Mouse (Mus musculus) embryonic facial prominence, embryonic 11.5 days (tissue): ENCODE data around the gene Abraxas2. TPM values are rescaled to one million over a fixed set of nuclear protein-coding genes. Genes with fewer than 3 reads are reported as not detected.

Experiments used
- ATAC-seq: fragments of 200-750 bp; cut with Nextera tagmentation; replicated peaks from 2 replicates; pipeline ENCODE4 v1.8.0; 2017; ENCODE audit warnings: low read depth; ENCODE audit not compliant: insufficient number of reproducible peaks, low FRiP score, low TSS enrichment
- DNase-seq: peaks from one replicate; pipeline ENCODE4 v3.0.0-alpha.2; 2015; ENCODE audit warnings: low spot score
- H3K27ac ChIP-seq: fragments of 300-500 bp; sonication (generic); replicated peaks from 2 replicates; pipeline ENCODE4 v1.5.1; 2014; ENCODE audit warnings: mild to moderate bottlenecking, low read depth, low read length, control low read depth
- H3K27me3 ChIP-seq: fragments of 300-500 bp; sonication (generic); 2 replicates; pipeline ENCODE4 v1.6.1; 2014; ENCODE audit warnings: mild to moderate bottlenecking, low read length, moderate library complexity, mixed read lengths; ENCODE audit not compliant: control insufficient read depth, insufficient read depth
- H3K36me3 ChIP-seq: fragments of 300-500 bp; sonication (generic); replicated peaks from 2 replicates; pipeline ENCODE4 v1.6.1; 2014; ENCODE audit warnings: low read depth, mild to moderate bottlenecking, low read length, moderate library complexity, mixed read lengths; ENCODE audit not compliant: control insufficient read depth, insufficient read depth
- H3K4me1 ChIP-seq: fragments of 300-500 bp; sonication (generic); 2 replicates; pipeline ENCODE4 v1.6.1; 2014; ENCODE audit warnings: low read length, mixed read lengths; ENCODE audit not compliant: control insufficient read depth, insufficient read depth
- H3K4me2 ChIP-seq: fragments of 300-500 bp; sonication (generic); 2 replicates; pipeline ENCODE4 v1.6.1; 2014; ENCODE audit warnings: low read depth, mild to moderate bottlenecking, control low read depth, low read length, moderate library complexity
- H3K4me3 ChIP-seq: fragments of 300-500 bp; sonication (generic); 2 replicates; pipeline ENCODE4 v1.5.1; 2014; ENCODE audit warnings: low read depth, low read length, control low read depth
- H3K9ac ChIP-seq: fragments of 300-500 bp; sonication (generic); replicated peaks from 2 replicates; pipeline ENCODE4 v1.6.1; 2014; ENCODE audit warnings: mild to moderate bottlenecking, control low read depth, low read length
- H3K9me3 ChIP-seq: fragments of 300-500 bp; sonication (generic); replicated peaks from 2 replicates; pipeline ENCODE4 v1.6.1; 2016; ENCODE audit warnings: mild to moderate bottlenecking, low read length, inconsistent platforms, mixed read lengths; ENCODE audit not compliant: control insufficient read depth
- WGBS: fragments of 180-500 bp; shearing (Covaris S2); extraction: QIAGEN DNeasy Blood & Tissue Kit; methylation state at CpG from one replicate; pipeline ENCODE4 v1.1.7; 2014; 5-methylcytosine and 5-hydroxymethylcytosine counted together
- polyA plus RNA-seq: library from polyadenylated mRNA; unstranded; fragments of >200 nt; fragmentation: Nextera tagmentation; extraction: Ambion mirVana; gene quantifications from 2 replicates; pipeline ENCODE4 v1.2.1, GENCODE M21; 2014

Gene Abraxas2
- polyA plus RNA-seq, 1 experiment from 2014 or later: 41.3 TPM

- no peak for DNase-seq
- no peaks in the 10 kb centered on the region for H3K9me3 ChIP-seq
- WGBS: 91% methylated on average over 9 of the region's 9 CpGs
- H3K4me1 ChIP-seq: no peaks in the 10 kb centered on the region
- ATAC-seq: no peak
- H3K27me3 ChIP-seq: no peaks in the 10 kb centered on the region
- H3K36me3 ChIP-seq: peaks cover 5% of the 10 kb centered on the region; the same call in 1 of the 2 replicates
- no peak overlapping the region for H3K4me3 ChIP-seq
- no peak overlapping the region for H3K9ac ChIP-seq
- H3K4me2 ChIP-seq: no peak overlapping the region
- H3K27ac ChIP-seq: no peak overlapping the region
Observed at GRCm38 (mm10) chr7:132866316-132866715, 7.3 kb downstream of the Abraxas2 start.

DNA sequence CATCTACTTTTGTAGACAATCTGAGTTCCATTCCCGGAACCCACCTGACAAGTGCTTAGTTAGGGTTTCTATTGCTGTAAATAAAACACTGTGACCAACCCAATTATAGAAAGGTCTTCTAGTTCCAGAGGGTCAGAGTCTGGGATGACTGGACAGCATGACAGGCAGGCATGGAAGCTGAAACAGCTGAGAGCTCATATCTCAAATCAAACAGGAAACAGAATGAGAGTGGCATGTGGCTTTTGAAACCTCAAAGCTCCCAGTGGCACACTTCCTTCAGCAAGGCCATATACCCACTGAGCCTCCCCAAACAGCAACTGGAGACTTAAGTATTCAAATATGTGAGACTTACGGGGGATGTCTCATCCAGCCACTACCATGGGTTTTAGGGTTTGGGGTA lies 14.0 kb downstream of the Abraxas2 start:
- H3K36me3 ChIP-seq: peaks cover 9% of the 10 kb centered on the region; the same call in 1 of the 2 replicates
- no peak overlapping the region for H3K9ac ChIP-seq
- H3K4me2 ChIP-seq: no peak overlapping the region
- no peak overlapping the region for H3K27ac ChIP-seq
- no peak overlapping the region for H3K4me3 ChIP-seq
- no peaks in the 10 kb centered on the region for H3K4me1 ChIP-seq
- 88% methylated on average over 2 of the region's 2 CpGs for WGBS
- ATAC-seq: no peak
- no peak for DNase-seq
- H3K27me3 ChIP-seq: no peaks in the 10 kb centered on the region
- H3K9me3 ChIP-seq: no peaks in the 10 kb centered on the region

DNA sequence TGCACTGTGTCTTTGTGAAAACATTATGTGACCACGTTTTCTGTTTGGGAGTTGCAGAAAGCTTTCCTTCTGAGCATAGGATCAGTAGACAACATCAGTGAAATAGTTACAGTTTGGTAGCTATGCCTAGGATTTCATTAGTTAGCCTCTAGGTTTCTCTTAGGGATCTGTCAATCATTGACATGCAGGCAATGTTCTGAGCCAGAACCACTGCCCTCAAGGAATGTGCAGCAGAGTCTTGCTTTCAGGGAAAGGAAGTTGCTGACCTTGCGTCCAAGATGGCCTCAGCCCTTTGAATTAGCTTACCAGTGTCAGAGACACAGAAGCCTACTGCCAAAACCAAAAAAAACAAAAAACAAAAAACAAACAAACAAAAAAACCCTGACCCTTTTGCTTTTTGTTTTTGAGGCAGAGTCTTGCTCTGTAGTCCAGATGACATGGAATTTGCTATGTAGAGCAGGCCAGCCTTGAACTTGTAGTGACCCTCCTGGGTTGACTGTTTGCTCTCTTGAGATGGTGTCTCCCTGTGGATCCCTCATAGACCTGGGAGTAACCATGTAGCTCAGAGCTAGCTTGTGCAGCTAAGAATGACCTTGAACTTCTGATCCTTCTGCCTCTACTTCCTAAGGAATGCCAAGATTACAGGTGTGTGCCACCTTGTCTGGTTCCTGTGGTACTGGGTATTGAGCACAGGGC lies 16.5 kb downstream of the Abraxas2 start:
- Histone ChIP-seq H3K4me2 (no peak overlapping the region), H3K36me3 (peaks cover 6% of the 10 kb centered on the region), H3K27me3 (no peaks in the 10 kb centered on the region), H3K4me1 (no peaks in the 10 kb centered on the region), H3K4me3 (no peak overlapping the region), H3K9me3 (no peaks in the 10 kb centered on the region), H3K27ac (no peak overlapping the region), H3K9ac (no peak overlapping the region)
- DNase-seq: no peak
- WGBS: 83% methylated on average over 2 of the region's 2 CpGs
- ATAC-seq: no peak

GRCm38 (mm10) chr7:132880276-132880675 lies 21.3 kb downstream of the Abraxas2 start:
- ATAC-seq: no peak
- no peaks in the 10 kb centered on the region for H3K27me3 ChIP-seq
- no peak overlapping the region for H3K9ac ChIP-seq
- H3K27ac ChIP-seq: no peak overlapping the region
- DNase-seq: no peak
- H3K4me3 ChIP-seq: no peak overlapping the region
- no peaks in the 10 kb centered on the region for H3K9me3 ChIP-seq
- no peak overlapping the region for H3K4me2 ChIP-seq
- peaks cover 10% of the 10 kb centered on the region for H3K36me3 ChIP-seq
- WGBS: 86% methylated on average over 1 of the region's 1 CpGs
- no peaks in the 10 kb centered on the region for H3K4me1 ChIP-seq

- no peaks in the 10 kb centered on the region for H3K27me3 ChIP-seq
- WGBS: 70% methylated on average over 2 of the region's 2 CpGs
- no peaks in the 10 kb centered on the region for H3K9me3 ChIP-seq
- no peak overlapping the region for H3K9ac ChIP-seq
- ATAC-seq: no peak
- H3K27ac ChIP-seq: no peak overlapping the region
- H3K36me3 ChIP-seq: peaks cover 7% of the 10 kb centered on the region
- peak; percentile 27 for DNase-seq
- H3K4me1 ChIP-seq: no peaks in the 10 kb centered on the region
- no peak overlapping the region for H3K4me3 ChIP-seq
- H3K4me2 ChIP-seq: no peak overlapping the region
Observed at GRCm38 (mm10) chr7:132882343-132882742, 23.3 kb downstream of the Abraxas2 start.

GRCm38 (mm10) chr7:132884031-132884430 lies 25.0 kb downstream of the Abraxas2 start:
- peaks cover 6% of the 10 kb centered on the region for H3K36me3 ChIP-seq
- H3K4me1 ChIP-seq: no peaks in the 10 kb centered on the region
- DNase-seq (no peak), ATAC-seq (no peak)
- 89% methylated on average over 7 of the region's 7 CpGs for WGBS
- H3K9me3 ChIP-seq: no peaks in the 10 kb centered on the region
- no peak overlapping the region for H3K9ac ChIP-seq
- no peaks in the 10 kb centered on the region for H3K27me3 ChIP-seq
- no peak overlapping the region for H3K27ac ChIP-seq
- no peak overlapping the region for H3K4me2 ChIP-seq
- H3K4me3 ChIP-seq: no peak overlapping the region

DNA sequence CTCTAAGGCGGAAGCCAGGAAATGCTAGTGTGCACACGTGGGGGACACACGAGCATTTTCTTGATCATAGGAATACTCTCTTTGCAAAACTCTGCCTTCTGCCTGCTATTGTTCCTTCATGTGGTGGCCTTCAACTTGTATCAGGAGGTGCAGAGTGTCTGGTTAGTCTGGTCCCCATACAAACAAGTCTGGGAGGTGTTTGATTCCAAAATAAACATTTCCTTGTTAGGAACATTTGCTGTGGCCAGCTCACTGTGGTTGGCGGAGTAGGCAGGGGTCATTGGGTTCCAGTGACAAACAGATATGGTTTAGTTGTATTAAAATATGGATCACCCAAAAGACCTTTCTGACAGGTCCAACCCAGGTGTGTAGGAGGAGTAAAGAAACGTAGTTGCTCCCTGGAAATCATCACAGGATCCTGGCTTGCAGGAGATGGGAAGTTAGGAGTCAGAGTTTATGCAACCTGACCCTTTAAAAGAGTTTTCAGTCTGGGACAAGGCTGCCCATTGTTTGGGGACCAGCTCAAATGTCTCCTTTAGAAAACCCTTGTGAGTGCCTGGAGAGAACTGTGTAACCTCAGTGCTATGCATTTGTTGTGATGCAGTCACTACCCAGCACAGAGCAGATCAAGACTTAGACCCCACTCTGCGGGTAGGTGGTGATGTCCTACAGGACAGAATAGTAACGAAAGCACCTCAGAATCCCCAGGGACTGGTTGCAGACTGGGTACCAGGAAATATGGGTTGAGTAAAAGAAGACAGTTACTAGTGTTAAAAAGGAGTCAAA lies 28.2 kb downstream of the Abraxas2 start:
- ATAC-seq (0 out of 2 replicates have a peak, but pooled peaks have one; percentile 29), DNase-seq (peak; percentile 39)
- Histone ChIP-seq H3K4me3 (no peak overlapping the region), H3K36me3 (peaks cover 4% of the 10 kb centered on the region), H3K27ac (no peak overlapping the region; the same call in 1 of the 2 replicates), H3K9ac (no peak overlapping the region), H3K4me1 (no peaks in the 10 kb centered on the region), H3K9me3 (no peaks in the 10 kb centered on the region), H3K27me3 (no peaks in the 10 kb centered on the region), H3K4me2 (no peak overlapping the region)
- 38% methylated on average over 7 of the region's 7 CpGs for WGBS

- no peaks in the 10 kb centered on the region for H3K27me3 ChIP-seq
- H3K36me3 ChIP-seq: peaks cover 2% of the 10 kb centered on the region
- no peaks in the 10 kb centered on the region for H3K4me1 ChIP-seq
- no peak overlapping the region for H3K4me3 ChIP-seq
- no peak overlapping the region for H3K27ac ChIP-seq
- H3K9ac ChIP-seq: no peak overlapping the region
- no peaks in the 10 kb centered on the region for H3K9me3 ChIP-seq
- WGBS: 80% methylated on average over 3 of the region's 3 CpGs
- no peak overlapping the region for H3K4me2 ChIP-seq
- no peak for ATAC-seq
- no peak for DNase-seq
Observed at GRCm38 (mm10) chr7:132888052-132888451, 29.0 kb downstream of the Abraxas2 start.
